Mouse (Mus musculus): ENCODE data around the gene Padi4.

Gene Padi4

GRCm38 (mm10) chr4:140740655-140741054 is 33.4 kb downstream of the Padi4 start:
- no peak for DNase-seq (ENCODE audit: low read depth, low spot score)

- DNase-seq (ENCODE audit: low read depth, low spot score), result no peak
These were observed 41.2 kb downstream of the Padi4 start for GRCm38 (mm10) chr4:140732871-140733270.

- DNase-seq (ENCODE audit: low read depth, low spot score), result no peak
These were observed 42.4 kb downstream of the Padi4 start for GRCm38 (mm10) chr4:140731654-140732053.

- DNase-seq (ENCODE audit: low read depth, low spot score), result no peak
These were observed 47.1 kb downstream of the Padi4 start for GRCm38 (mm10) chr4:140726907-140727306.

- no peak for DNase-seq (ENCODE audit: low read depth, low spot score)
These were observed 49.3 kb downstream of the Padi4 start for GRCm38 (mm10) chr4:140724739-140725138.

- DNase-seq (ENCODE audit: low read depth, low spot score), result no peak
These were observed 50.2 kb downstream of the Padi4 start for GRCm38 (mm10) chr4:140723801-140724200.

- DNase-seq (ENCODE audit: low read depth, low spot score), result no peak
These were observed 50.8 kb downstream of the Padi4 start for GRCm38 (mm10) chr4:140723192-140723591.

- no peak for DNase-seq (ENCODE audit: low read depth, low spot score)
These were observed 51.3 kb downstream of the Padi4 start for GRCm38 (mm10) chr4:140722710-140723109.

- no peak for DNase-seq (ENCODE audit: low read depth, low spot score)
These were observed 52.0 kb downstream of the Padi4 start for GRCm38 (mm10) chr4:140721968-140722490.

GRCm38 (mm10) chr4:140720091-140720490 is 53.9 kb downstream of the Padi4 start:
- no peak for DNase-seq (ENCODE audit: low read depth, low spot score)

GRCm38 (mm10) chr4:140718436-140718835 is 55.6 kb downstream of the Padi4 start:
- DNase-seq (ENCODE audit: low read depth, low spot score), result no peak

GRCm38 (mm10) chr4:140716994-140717393 is 57.0 kb downstream of the Padi4 start:
- DNase-seq (ENCODE audit: low read depth, low spot score), result no peak

GRCm38 (mm10) chr4:140714586-140714985 is 59.5 kb downstream of the Padi4 start:
- DNase-seq (ENCODE audit: low read depth, low spot score), result no peak

GRCm38 (mm10) chr4:140713480-140714365 is 60.3 kb downstream of the Padi4 start:
- DNase-seq (ENCODE audit: low read depth, low spot score), result peak; percentile 97

GRCm38 (mm10) chr4:140711360-140711759 is 62.7 kb downstream of the Padi4 start:
- peak; percentile 85 for DNase-seq (ENCODE audit: low read depth, low spot score)

- DNase-seq (ENCODE audit: low read depth, low spot score), result no peak
These were observed 63.3 kb downstream of the Padi4 start for GRCm38 (mm10) chr4:140710781-140711180.

GRCm38 (mm10) chr4:140709617-140710016 is 64.4 kb downstream of the Padi4 start:
- no peak for DNase-seq (ENCODE audit: low read depth, low spot score)

- DNase-seq (ENCODE audit: low read depth, low spot score), result no peak
These were observed 64.9 kb downstream of the Padi4 start for GRCm38 (mm10) chr4:140709111-140709510.

- DNase-seq (ENCODE audit: low read depth, low spot score), result no peak
These were observed 65.6 kb downstream of the Padi4 start for GRCm38 (mm10) chr4:140708297-140708927.

- peak; percentile 65 for DNase-seq (ENCODE audit: low read depth, low spot score)
These were observed 66.4 kb downstream of the Padi4 start for GRCm38 (mm10) chr4:140707615-140708014.

- no peak for DNase-seq (ENCODE audit: low read depth, low spot score)
These were observed 69.9 kb downstream of the Padi4 start for GRCm38 (mm10) chr4:140704166-140704565.

GRCm38 (mm10) chr4:140703636-140704035 is 70.4 kb downstream of the Padi4 start:
- no peak for DNase-seq (ENCODE audit: low read depth, low spot score)
